Mouse (Mus musculus) layer of hippocampus, adult 2 months (tissue): ENCODE results near the gene Rnf168. TPM values are rescaled to one million over a fixed set of nuclear protein-coding genes. Genes with fewer than 3 reads are reported as not detected.

Experiments used
- DNase-seq, 2 experiments: peaks; one replicate each; pipeline ENCODE4 v3.0.0; 2022; ENCODE audit warnings: low spot score in 2 of 2
- H3K27ac ChIP-seq: fragments of 200-600 bp; 2 replicates; pipeline ENCODE4 v1.8.1; 2022
- H3K4me3 ChIP-seq: fragments of 200-600 bp; 2 replicates; pipeline ENCODE4 v1.8.1; 2022; ENCODE audit warnings: mild to moderate bottlenecking
- CTCF ChIP-seq: fragments of 200-600 bp; conservative IDR thresholded peaks from 2 replicates; pipeline ENCODE4 v1.8.1; 2022; ENCODE audit warnings: antibody characterized with exemption, mild to moderate bottlenecking, moderate library complexity
- microRNA-seq, 2 experiments: library from miRNA; unstranded; fragments of <30 nt; microRNA quantifications; one replicate each; pipeline ENCODE4 v1.2.0; 2021
- total RNA-seq, 2 experiments: library from RNA; stranded (reverse); gene quantifications; 2 replicates each; pipeline ENCODE4 v1.2.3; 2021

Gene Rnf168
- total RNA-seq, 2 experiments from 2014 or later: 26.5 to 27.1 TPM

DNA sequence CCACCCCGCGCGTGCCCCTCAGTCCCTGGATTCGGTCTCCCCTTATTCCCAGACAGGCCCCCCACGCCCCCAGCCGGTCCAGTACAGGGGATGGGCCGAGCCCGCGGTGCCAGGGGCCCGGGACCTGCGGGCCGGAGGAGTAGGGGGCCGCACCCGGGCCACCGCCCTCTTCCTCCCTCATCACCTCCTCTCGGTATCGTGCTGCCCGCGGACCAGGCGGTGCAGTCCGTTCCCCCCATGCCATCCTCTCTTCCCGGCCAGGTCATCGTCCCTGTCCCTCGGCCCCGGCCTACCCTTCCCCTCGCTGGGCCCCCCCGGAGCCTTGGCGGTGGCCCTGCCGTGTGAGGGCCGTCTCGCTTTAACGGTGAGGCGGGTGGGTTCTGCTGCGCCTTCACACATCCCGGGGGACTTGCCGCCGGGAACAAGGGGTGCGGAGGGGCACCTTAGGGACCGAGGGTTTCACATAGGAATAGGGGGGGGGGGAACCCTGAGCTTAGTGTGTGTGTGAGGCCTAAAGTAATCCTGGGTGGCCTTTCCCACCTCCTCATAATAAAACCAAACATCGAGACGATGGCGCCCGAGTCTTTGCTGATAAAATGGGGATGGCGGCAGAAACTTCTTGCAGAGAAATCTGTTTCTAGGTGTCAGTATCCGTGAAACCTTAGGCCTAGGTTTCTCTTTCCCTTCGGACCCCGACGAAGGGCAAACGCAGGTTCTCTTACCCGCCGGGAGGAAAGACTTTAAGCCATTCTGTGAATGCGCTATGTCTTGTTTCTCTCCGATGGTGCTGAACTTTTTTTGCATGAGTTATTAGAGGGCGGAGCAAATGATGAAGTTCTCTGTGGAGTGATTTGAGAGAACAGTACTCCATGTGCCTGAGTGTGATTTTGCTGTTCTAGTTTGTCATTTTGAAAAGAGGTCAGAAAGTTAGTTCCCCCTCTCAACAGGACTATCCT, 55.6 kb downstream of the Rnf168 start:
- DNase-seq: peak; percentile 5 to 18
- TF ChIP-seq CTCF: no peak
- H3K4me3 ChIP-seq: peak overlapping the region; percentile 99
- H3K27ac ChIP-seq: peak overlapping the region; percentile 96

DNA sequence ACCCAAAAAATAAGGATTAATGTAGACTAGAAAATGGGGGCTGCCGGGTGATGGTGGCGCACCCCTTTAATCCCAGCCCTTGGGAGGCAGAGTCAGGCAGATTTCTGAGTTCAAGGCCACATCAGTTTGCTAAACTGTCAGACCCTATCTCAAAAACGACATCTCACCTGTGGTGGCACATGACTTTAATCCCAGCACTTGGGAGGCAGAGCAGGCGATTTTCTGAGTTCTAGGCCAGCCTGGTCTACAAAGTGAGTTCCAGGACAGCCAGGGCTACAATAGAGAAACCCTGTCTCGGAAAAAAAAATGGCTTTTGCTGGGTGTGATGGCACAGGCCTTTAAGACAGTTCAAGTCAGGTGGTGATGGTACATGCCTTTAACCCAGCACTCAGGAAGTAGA, 57.9 kb downstream of the Rnf168 start:
- no peak for TF ChIP-seq CTCF
- no peak for DNase-seq
- Histone ChIP-seq H3K4me3 (no peak overlapping the region), H3K27ac (no peak overlapping the region)

DNA sequence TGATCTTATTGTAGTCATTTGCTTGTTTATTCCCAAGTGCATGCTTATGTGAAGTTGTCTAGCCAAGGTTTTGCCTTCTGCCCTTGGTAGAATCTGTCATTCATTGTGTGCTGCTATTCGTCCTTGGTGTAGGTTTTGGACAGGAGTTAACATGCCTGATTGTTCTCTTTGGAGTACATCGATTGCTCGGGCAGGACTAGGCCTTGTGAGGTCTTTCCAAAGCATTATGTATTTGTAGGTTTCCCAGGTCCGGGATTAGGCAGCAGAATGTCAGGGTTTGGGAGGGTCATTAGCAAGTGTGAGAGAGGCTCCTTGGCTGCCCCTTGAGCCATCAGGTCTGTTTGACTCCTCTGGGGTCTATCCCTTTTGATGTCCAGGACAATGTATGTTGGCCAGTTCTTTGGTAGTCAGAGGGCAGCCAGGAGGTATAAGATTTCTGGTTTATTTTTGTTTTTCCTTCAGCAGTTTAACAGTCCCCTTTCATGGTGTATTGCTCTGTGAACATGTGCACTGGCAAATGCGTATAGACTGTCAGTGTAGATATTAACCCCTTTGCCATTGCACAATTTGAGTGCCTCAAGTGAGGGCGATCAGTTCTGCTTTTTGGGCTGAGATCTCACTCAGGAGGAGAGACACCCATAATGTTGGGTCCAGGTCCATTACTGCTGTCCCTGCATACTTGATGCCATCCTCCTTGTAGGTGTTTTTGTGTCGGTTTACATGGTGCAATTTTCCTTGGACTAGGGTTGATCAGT, 58.9 kb downstream of the Rnf168 start:
- no peak overlapping the region for H3K4me3 ChIP-seq
- no peak overlapping the region for H3K27ac ChIP-seq
- TF ChIP-seq CTCF: no peak
- no peak for DNase-seq

DNA sequence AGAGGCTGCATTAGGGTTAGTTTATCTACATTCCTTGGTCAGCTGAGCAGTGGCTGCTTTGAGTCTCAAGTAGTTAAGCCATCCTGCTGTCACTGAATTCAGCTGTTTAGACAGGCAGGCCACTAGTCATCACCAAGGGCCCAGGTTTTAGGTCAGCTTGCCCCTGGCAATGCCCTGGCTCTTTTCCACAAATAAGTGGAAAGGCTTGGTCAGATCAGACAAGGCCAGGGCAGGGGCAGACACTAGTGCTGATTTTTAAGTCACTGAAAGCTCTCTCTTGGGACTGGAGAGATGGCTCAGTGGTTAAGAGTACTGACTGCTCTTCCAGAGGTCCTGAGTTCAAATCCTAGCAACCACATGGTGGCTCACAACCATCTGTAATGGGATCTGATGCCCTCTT, 59.7 kb downstream of the Rnf168 start:
- DNase-seq: no peak
- no peak for TF ChIP-seq CTCF
- H3K27ac ChIP-seq: no peak overlapping the region
- H3K4me3 ChIP-seq: no peak overlapping the region

DNA sequence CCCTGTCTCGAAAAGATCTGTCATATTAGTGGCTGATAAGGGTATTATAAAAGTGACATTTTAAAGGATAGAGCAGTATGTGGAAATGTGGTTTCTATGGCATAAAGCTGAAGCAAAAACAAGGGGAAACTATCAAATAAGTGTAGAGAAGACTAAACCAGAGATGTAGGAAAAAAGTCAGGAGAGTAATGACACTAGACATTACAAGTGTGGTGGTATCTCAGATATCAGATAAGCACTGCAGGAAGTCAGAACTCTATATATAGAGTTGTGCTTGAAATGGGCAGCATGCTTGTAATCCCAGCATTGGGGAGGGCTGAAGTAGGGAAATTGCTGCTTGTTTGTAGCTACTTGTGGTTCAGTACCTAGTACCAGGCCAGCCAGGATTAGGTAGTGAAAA, 63.2 kb downstream of the Rnf168 start:
- no peak for TF ChIP-seq CTCF
- H3K4me3 ChIP-seq: no peak overlapping the region
- no peak overlapping the region for H3K27ac ChIP-seq
- no peak for DNase-seq

DNA sequence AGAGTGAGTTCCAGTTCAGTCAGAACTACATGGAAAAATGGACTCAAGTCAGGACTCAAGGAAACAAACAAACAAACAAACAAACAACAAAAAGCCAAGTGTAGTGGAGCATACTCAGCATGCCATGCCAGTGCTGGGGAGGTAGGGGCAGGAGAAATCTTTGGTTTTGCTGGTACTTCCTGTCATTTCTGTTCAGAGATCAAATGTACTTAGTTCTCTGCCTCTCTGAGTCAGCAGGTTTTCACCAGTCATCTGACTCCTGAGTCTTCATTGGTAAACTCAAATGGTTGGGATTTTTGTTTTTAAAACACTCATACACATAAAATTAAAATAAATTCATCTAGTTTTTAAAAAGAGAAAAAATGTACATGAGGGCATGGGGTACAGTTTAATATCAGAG, 68.3 kb downstream of the Rnf168 start:
- Histone ChIP-seq H3K4me3 (no peak overlapping the region), H3K27ac (no peak overlapping the region)
- no peak for TF ChIP-seq CTCF
- DNase-seq: no peak

DNA sequence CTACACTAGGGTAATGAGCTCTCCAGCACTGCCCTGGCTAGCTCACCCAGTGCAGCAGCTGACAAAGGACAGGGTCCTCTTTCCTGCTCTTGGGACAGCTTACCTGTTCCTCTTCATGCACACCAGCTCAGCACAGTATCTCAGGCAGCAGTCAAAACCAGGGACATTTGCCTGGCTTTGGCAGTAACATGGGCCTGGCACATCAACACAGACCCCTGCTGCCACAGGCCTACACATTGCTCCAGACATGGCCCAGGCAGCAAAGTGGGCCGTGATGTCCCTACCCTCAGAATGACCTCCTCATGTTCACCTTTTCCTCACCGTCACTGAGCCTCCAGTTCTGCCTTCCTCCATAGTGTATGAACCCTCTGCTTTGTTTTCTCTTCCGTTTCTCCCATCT, 73.5 kb downstream of the Rnf168 start:
- no peak for DNase-seq
- no peak overlapping the region for H3K4me3 ChIP-seq
- no peak overlapping the region for H3K27ac ChIP-seq
- no peak for TF ChIP-seq CTCF

Small RNAs within 50 kb of the gene (microRNA-seq; reads per million reads assigned to microRNA genes)
- 0 reads per million in 2 experiments for gene Mir1946a

Other genes starting within 250 kb of the Rnf168 start
- 10 to 100 TPM; 29.2 to 29.7 TPM for gene Pak2, start 198.1 kb upstream of the Rnf168 start, total RNA-seq
- gene Pigx, start 177.7 kb upstream of the Rnf168 start, total RNA-seq: 10 to 100 TPM; 24.2 to 27.3 TPM
- gene Cep19, start 177.7 kb upstream of the Rnf168 start, total RNA-seq: 10 to 100 TPM; 62.8 to 65.5 TPM
- 10 to 100 TPM; 11.2 to 11.6 TPM for gene Nrros, start 111.9 kb upstream of the Rnf168 start, total RNA-seq
- gene Bex6, start 97.6 kb upstream of the Rnf168 start, total RNA-seq: not detected
- gene Fbxo45, start 30.3 kb upstream of the Rnf168 start, total RNA-seq: 10 to 100 TPM; 46.4 to 47.8 TPM
- gene Wdr53, start 30.2 kb upstream of the Rnf168 start, total RNA-seq: 10 to 100 TPM; 11.8 to 13.0 TPM
- not detected for gene Smco1, start 6.0 kb upstream of the Rnf168 start, total RNA-seq
- gene Ubxn7, start 54.8 kb downstream of the Rnf168 start, total RNA-seq: 10 to 100 TPM; 47.7 to 50.4 TPM
- gene Tm4sf19, start 123.0 kb downstream of the Rnf168 start, total RNA-seq: not detected
- 10 to 100 TPM; 11.8 to 14.3 TPM for gene Tctex1d2, start 142.2 kb downstream of the Rnf168 start, total RNA-seq
- 10 to 100 TPM; 32.6 to 33.7 TPM for gene Pcyt1a, start 153.5 kb downstream of the Rnf168 start, total RNA-seq
- not detected for gene Slc51a, start 210.4 kb downstream of the Rnf168 start, total RNA-seq
- gene Zdhhc19, start 218.8 kb downstream of the Rnf168 start, total RNA-seq: not detected